Mouse (Mus musculus): ENCODE results near the gene Mcur1.

Gene Mcur1

GRCm38 (mm10) chr13:43525363-43526134 lies 34.4 kb downstream of the Mcur1 start:
- DNase-seq (ENCODE audit: low spot score in 2 of 2), result no peak

GRCm38 (mm10) chr13:43524491-43525362 lies 35.3 kb downstream of the Mcur1 start:
- no peak for DNase-seq (ENCODE audit: low spot score in 2 of 2)

DNA sequence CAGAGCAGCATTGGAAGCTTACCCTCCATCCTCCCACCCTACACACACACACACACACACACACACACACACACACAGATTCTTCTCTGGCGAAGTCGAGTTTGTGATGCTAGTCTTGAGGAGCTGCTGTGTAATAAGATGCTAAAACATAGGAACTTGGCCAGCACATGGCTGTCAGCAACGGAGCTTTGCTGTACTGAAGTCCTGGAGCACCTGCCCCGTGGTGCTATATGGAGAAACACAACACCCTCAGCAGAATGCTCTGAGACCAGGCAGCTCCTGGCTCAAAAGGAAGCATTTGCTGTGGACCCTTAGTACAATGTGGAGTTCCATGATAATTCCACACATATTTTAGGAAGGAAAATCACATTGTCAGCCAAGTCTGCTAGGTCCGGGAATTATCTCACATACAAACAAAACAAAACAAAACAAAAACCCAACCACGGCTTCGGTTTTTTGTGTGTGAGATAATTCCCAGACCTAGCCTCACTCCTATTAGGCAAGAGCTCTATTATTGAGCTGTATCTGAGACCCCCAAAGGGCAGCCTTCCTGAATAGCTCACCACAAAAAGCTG lies 36.0 kb downstream of the Mcur1 start:
- no peak for DNase-seq (ENCODE audit: low spot score in 2 of 2)

- no peak for DNase-seq (ENCODE audit: low spot score in 2 of 2)
These were observed 38.1 kb downstream of the Mcur1 start for GRCm38 (mm10) chr13:43521940-43522339.

GRCm38 (mm10) chr13:43519251-43519650 lies 40.7 kb downstream of the Mcur1 start:
- DNase-seq (ENCODE audit: low spot score in 2 of 2), result no peak

- DNase-seq (ENCODE audit: low spot score in 2 of 2), result no peak
These were observed 42.6 kb downstream of the Mcur1 start for GRCm38 (mm10) chr13:43517371-43517770.

GRCm38 (mm10) chr13:43516931-43517330 lies 43.1 kb downstream of the Mcur1 start:
- DNase-seq (ENCODE audit: low spot score in 2 of 2), result no peak

- DNase-seq (ENCODE audit: low spot score in 2 of 2), result no peak
These were observed 43.9 kb downstream of the Mcur1 start for GRCm38 (mm10) chr13:43516119-43516518.

DNA sequence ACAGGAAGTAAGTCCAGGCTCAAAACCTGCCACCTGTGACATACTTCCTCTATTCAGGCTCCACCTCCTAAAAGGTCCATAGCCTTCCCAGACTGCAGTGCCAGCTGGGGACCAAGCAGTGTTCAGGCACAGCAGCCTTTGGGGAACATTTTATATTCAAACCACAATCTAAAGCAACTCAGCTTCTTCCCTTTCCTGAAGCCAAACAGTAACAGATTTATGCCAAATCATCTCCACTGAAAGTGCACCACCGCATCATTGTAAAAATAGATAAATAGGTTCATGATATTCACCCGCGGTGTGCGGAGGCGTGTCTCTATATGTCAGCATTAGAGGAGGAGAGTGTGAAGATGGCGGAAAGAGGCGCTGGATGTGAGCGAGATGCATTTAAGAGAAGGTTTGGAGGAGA lies 45.0 kb downstream of the Mcur1 start:
- no peak for DNase-seq (ENCODE audit: low spot score in 2 of 2)

GRCm38 (mm10) chr13:43512736-43513135 lies 47.3 kb downstream of the Mcur1 start:
- DNase-seq (ENCODE audit: low spot score in 2 of 2), result no peak

- no peak for DNase-seq (ENCODE audit: low spot score in 2 of 2)
These were observed 54.2 kb downstream of the Mcur1 start for GRCm38 (mm10) chr13:43505798-43506197.

DNA sequence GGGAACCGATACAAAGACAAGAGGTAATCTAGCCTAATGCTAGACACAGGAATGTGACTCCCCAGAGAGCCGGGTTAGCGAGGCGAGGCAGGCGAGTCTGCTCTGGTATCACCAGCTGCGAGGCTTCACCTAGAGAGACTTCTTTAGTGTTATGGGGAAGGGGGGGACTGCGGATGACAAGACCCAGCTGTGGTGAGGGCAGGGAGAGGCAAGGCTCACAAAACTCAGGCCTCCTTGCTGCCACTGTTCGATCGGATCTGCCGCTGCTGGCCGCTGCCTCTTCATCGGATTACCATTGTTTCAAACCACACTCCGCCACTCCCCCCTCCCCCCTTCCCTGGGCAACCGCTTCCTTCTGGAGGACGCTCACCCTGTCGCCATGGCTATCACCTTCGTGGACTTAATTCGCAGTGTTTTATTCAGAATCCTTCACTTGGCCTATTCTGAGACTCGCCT lies 56.6 kb downstream of the Mcur1 start:
- DNase-seq (ENCODE audit: low spot score in 2 of 2), result peak in 1 of 2 experiments; percentile 58

- no peak for DNase-seq (ENCODE audit: low spot score in 2 of 2)
These were observed 58.4 kb downstream of the Mcur1 start for GRCm38 (mm10) chr13:43501601-43502000.

DNA sequence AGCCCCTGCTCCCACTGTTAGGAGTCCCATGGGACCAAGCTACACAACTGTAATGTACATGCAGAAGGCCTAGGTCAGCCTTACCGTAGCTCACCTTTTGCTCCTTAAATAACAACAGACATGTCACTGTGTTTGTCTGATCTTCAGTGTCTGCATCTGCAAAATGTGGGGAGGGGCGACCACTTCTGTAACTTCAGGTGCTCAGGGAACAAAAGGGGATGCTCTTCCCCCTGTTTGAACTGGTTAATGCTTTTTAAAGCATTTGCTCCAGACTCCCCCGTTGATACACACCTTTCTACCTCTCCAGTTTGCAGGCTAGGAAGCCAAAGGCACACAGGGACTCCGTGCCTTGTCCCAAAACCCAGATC lies 59.5 kb downstream of the Mcur1 start:
- DNase-seq (ENCODE audit: low spot score in 2 of 2), result no peak

- DNase-seq (ENCODE audit: low spot score in 2 of 2), result no peak
These were observed 60.1 kb downstream of the Mcur1 start for GRCm38 (mm10) chr13:43499731-43500482.

DNA sequence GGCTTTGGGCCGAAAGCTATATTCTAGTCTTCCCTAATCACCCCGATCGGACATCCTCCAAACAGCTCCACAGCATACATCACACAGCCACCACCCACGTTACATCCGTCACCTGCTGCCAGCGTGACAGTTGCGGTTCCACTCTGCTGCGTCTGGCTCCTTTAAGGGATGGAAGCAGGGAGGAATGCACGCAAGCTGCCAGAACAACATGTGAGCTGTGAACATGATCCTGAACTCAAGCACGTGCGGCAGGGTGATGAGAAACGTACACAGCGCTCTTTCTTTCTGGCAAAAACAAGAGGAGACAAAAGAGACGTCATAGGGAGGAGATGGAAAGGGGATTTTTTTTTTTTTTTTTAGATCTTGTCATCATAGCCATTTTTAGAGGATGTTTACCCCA lies 61.1 kb downstream of the Mcur1 start:
- no peak for DNase-seq (ENCODE audit: low spot score in 2 of 2)

GRCm38 (mm10) chr13:43497769-43498168 lies 62.2 kb downstream of the Mcur1 start:
- DNase-seq (ENCODE audit: low spot score in 2 of 2), result no peak

GRCm38 (mm10) chr13:43496660-43497059 lies 63.3 kb downstream of the Mcur1 start:
- no peak for DNase-seq (ENCODE audit: low spot score in 2 of 2)

DNA sequence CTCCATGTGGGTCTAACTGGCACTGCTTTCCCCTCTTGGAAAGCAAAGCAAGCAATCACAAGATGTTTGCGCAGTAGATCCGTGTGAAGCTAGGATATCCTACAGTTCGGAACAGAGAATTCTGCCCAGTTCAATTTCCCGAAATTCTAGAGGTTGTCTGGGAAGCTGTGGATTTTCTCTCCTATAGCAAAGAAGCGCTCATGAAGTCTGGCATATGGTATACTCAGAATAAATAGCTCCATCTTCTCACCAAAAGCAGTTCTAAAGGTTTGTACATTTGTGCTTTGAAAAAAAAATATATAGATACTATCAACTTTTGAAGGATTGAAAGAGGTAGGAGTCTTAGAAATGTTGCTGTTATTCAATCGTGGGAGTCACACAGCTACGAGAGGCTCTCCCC lies 64.3 kb downstream of the Mcur1 start:
- no peak for DNase-seq (ENCODE audit: low spot score in 2 of 2)

DNA sequence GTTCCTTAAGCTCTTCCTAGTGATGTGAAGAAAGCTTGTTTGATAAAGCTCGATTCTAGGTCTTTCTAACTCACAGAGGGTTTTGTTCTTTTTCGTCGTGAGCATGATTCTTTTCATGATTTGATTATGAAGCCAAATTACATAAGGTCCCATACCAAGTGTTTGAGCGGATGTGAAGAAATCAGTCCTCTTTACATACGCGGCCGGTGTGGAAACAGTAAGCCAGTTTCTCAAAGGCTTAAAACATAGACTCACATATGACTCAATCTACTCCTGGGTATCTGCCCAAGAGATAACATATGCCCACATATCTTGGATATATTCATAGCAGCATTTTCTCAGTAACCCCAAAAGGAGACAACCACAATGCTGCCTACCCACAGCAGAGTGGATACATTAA lies 66.3 kb downstream of the Mcur1 start:
- no peak for DNase-seq (ENCODE audit: low spot score in 2 of 2)

DNA sequence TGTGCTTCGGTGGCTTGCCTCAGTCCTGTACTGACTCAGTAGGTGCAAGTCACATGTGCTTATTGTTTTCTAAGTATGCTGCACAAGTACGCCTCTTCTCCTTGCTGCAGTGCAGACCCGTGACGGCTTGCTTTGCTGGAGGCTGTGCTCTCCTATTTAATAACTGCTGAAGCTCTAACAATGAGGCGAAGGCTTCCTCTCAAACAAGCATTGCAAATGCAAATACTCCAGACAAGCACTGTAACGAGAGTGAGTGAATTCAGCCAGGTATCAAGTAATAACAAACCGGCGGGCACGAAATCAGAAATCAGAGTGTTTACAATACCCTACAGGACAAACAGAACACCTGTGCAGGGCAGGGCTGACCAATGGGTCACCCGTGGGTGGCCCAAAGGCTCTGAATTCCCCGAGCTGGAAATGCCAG lies 66.9 kb downstream of the Mcur1 start:
- DNase-seq (ENCODE audit: low spot score in 2 of 2), result no peak
